Mouse (Mus musculus) cerebellum, adult 2 months (tissue): Measurements from ENCODE around the gene Ctdsp2.

ENCODE experiments used
- CTCF ChIP-seq: fragments of 200-500 bp; IDR thresholded peaks from 2 replicates; pipeline ENCODE4 v1.5.1; 2011; ENCODE audit warnings: low read depth, mild to moderate bottlenecking, control low read depth, low read length, moderate library complexity, borderline replicate concordance; ENCODE audit not compliant: insufficient read depth
- POLR2A ChIP-seq: fragments of 200-500 bp; IDR thresholded peaks from 2 replicates; pipeline ENCODE4 v1.6.1; 2011; ENCODE audit warnings: low read length, control low read depth, borderline replicate concordance; ENCODE audit not compliant: insufficient read depth

DNA sequence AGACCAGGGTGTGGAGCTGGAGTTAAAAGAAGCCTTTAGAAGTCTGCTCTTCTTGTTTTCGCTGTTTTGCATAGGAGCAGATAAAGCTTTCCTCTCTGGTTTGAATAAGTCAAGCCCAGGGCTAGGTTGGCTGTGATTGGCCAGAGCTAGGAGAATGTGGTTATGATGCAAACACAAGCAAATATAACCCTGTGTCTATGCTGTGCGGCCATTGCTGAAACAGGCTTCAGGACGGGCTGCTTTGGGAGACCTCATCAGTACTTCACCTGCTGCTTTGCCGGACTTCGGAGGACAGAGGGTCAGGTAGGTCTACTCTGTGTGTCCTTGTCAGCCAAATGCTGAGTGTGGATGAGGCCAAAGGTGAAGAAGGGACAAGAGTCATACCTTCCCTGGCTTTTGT lies 22.0 kb downstream of the Ctdsp2 start, which contains the start of gene Avil:
- TF ChIP-seq POLR2A (no peak), CTCF (no peak)
